Mouse (Mus musculus) limb, embryonic 12.5 days (tissue): ENCODE measurements around the gene Limch1. TPM values are rescaled to one million over a fixed set of nuclear protein-coding genes. Genes with fewer than 3 reads are reported as not detected.
A peak's percentile ranks its signal among the peaks of the same experiment; 100 is the strongest.

Experiments used
- ATAC-seq: fragments of 200-750 bp; cut with Nextera tagmentation; 2 replicates; pipeline ENCODE4 v1.8.0; 2017; ENCODE audit warnings: low read depth, moderate TSS enrichment; ENCODE audit not compliant: insufficient number of reproducible peaks, insufficient read depth, low FRiP score, low TSS enrichment
- H3K27ac ChIP-seq: fragments of 300-500 bp; sonication (generic); 2 replicates; pipeline ENCODE4 v1.5.1; 2016; ENCODE audit warnings: mild to moderate bottlenecking, moderate library complexity
- H3K27me3 ChIP-seq: fragments of 300-500 bp; sonication (generic); 2 replicates; pipeline ENCODE4 v1.6.1; 2016; ENCODE audit warnings: mild to moderate bottlenecking, moderate library complexity
- H3K36me3 ChIP-seq: fragments of 300-500 bp; sonication (generic); 2 replicates; pipeline ENCODE4 v1.6.1; 2016; ENCODE audit warnings: mild to moderate bottlenecking, moderate library complexity
- H3K4me1 ChIP-seq: fragments of 300-500 bp; sonication (generic); replicated peaks from 2 replicates; pipeline ENCODE4 v1.6.1; 2016
- H3K4me2 ChIP-seq: fragments of 300-500 bp; sonication (generic); 2 replicates; pipeline ENCODE4 v1.6.1; 2016; ENCODE audit warnings: mild to moderate bottlenecking, moderate library complexity
- H3K4me3 ChIP-seq: fragments of 300-500 bp; sonication (generic); replicated peaks from 2 replicates; pipeline ENCODE4 v1.5.1; 2016; ENCODE audit warnings: mild to moderate bottlenecking
- H3K9ac ChIP-seq: fragments of 300-500 bp; sonication (generic); replicated peaks from 2 replicates; pipeline ENCODE4 v1.6.1; 2016; ENCODE audit warnings: mild to moderate bottlenecking, moderate library complexity
- H3K9me3 ChIP-seq: fragments of 300-500 bp; sonication (generic); 2 replicates; pipeline ENCODE4 v1.6.1; 2016; ENCODE audit warnings: mild to moderate bottlenecking, moderate library complexity
- WGBS: fragments of 180-500 bp; shearing (Covaris S2); methylation state at CpG from one replicate; pipeline ENCODE4 v1.1.7; 2016; 5-methylcytosine and 5-hydroxymethylcytosine counted together
- polyA plus RNA-seq: library from polyadenylated mRNA; unstranded; fragments of >200 nt; fragmentation: Nextera tagmentation; extraction: Ambion mirVana; gene quantifications from 2 replicates; pipeline ENCODE4 v1.2.1, GENCODE M21; 2016

Limch1 gene
- polyA plus RNA-seq, 1 experiment from 2014 or later: 58.1 TPM

- Histone ChIP-seq H3K36me3 (peaks cover 8% of the 10 kb centered on the region; the same call in 1 of the 2 replicates), H3K4me3 (no peak overlapping the region), H3K27me3 (no peaks in the 10 kb centered on the region), H3K9ac (no peak overlapping the region), H3K27ac (no peak overlapping the region), H3K4me1 (peaks cover 18% of the 10 kb centered on the region), H3K9me3 (no peaks in the 10 kb centered on the region), H3K4me2 (no peak overlapping the region)
- WGBS: 88% methylated on average over 4 of the region's 4 CpGs
- ATAC-seq: no peak
Observed at GRCm38 (mm10) chr5:66980862-66981261, 235.2 kb downstream of the Limch1 start.

GRCm38 (mm10) chr5:66983104-66983503 is 237.5 kb downstream of the Limch1 start:
- Histone ChIP-seq H3K9ac (no peak overlapping the region), H3K27ac (0 out of 2 replicates have a peak overlapping the region, but pooled peaks have one; percentile 4), H3K27me3 (no peaks in the 10 kb centered on the region), H3K4me1 (peaks cover 18% of the 10 kb centered on the region), H3K4me2 (no peak overlapping the region), H3K4me3 (no peak overlapping the region), H3K9me3 (no peaks in the 10 kb centered on the region), H3K36me3 (0 out of 2 replicates have a peak, but pooled peaks cover 3% of the 10 kb centered on the region)
- no peak; the same call in 1 of the 2 replicates for ATAC-seq
- 23% methylated on average over 5 of the region's 5 CpGs for WGBS

GRCm38 (mm10) chr5:66988926-66989325 is 243.3 kb downstream of the Limch1 start:
- Histone ChIP-seq H3K9me3 (no peaks in the 10 kb centered on the region), H3K36me3 (0 out of 2 replicates have a peak, but pooled peaks cover 6% of the 10 kb centered on the region), H3K27me3 (no peaks in the 10 kb centered on the region; the same call in 1 of the 2 replicates), H3K4me1 (peaks cover 13% of the 10 kb centered on the region), H3K4me3 (no peak overlapping the region), H3K4me2 (no peak overlapping the region), H3K9ac (no peak overlapping the region), H3K27ac (no peak overlapping the region)
- WGBS: 71% methylated on average over 4 of the region's 4 CpGs
- ATAC-seq: no peak

- H3K36me3 ChIP-seq: 0 out of 2 replicates have a peak, but pooled peaks cover 6% of the 10 kb centered on the region
- H3K9me3 ChIP-seq: no peaks in the 10 kb centered on the region
- H3K4me2 ChIP-seq: no peak overlapping the region
- 88% methylated on average over 7 of the region's 7 CpGs for WGBS
- no peak overlapping the region for H3K9ac ChIP-seq
- H3K27me3 ChIP-seq: no peaks in the 10 kb centered on the region; the same call in 1 of the 2 replicates
- no peak overlapping the region for H3K27ac ChIP-seq
- no peak for ATAC-seq
- peaks cover 19% of the 10 kb centered on the region for H3K4me1 ChIP-seq
- no peak overlapping the region for H3K4me3 ChIP-seq
Observed at GRCm38 (mm10) chr5:66989531-66989930, 243.9 kb downstream of the Limch1 start.

GRCm38 (mm10) chr5:66992401-66992800 is 246.8 kb downstream of the Limch1 start:
- Histone ChIP-seq H3K9ac (no peak overlapping the region), H3K36me3 (0 out of 2 replicates have a peak, but pooled peaks cover 6% of the 10 kb centered on the region), H3K27ac (0 out of 2 replicates have a peak overlapping the region, but pooled peaks have one; percentile 45), H3K4me2 (no peak overlapping the region), H3K27me3 (no peaks in the 10 kb centered on the region; the same call in 1 of the 2 replicates), H3K9me3 (no peaks in the 10 kb centered on the region), H3K4me1 (peaks cover 41% of the 10 kb centered on the region), H3K4me3 (no peak overlapping the region)
- WGBS: 33% methylated on average over 7 of the region's 7 CpGs
- no peak for ATAC-seq

- no peak overlapping the region for H3K27ac ChIP-seq
- 23% methylated on average over 11 of the region's 11 CpGs for WGBS
- 0 out of 2 replicates have a peak, but pooled peaks cover 3% of the 10 kb centered on the region for H3K36me3 ChIP-seq
- no peak overlapping the region for H3K4me2 ChIP-seq
- no peak overlapping the region for H3K4me3 ChIP-seq
- peaks cover 48% of the 10 kb centered on the region for H3K4me1 ChIP-seq
- no peaks in the 10 kb centered on the region; the same call in 1 of the 2 replicates for H3K27me3 ChIP-seq
- no peak for ATAC-seq
- no peak overlapping the region for H3K9ac ChIP-seq
- no peaks in the 10 kb centered on the region for H3K9me3 ChIP-seq
Observed at GRCm38 (mm10) chr5:66993076-66993475, 247.4 kb downstream of the Limch1 start.

GRCm38 (mm10) chr5:66996124-66996523 is 250.5 kb downstream of the Limch1 start:
- Histone ChIP-seq H3K27me3 (peaks cover 4% of the 10 kb centered on the region; the same call in 1 of the 2 replicates), H3K36me3 (peaks cover 22% of the 10 kb centered on the region; the same call in 1 of the 2 replicates), H3K9ac (no peak overlapping the region), H3K27ac (peak overlapping the region; percentile 24; the same call in 1 of the 2 replicates), H3K4me1 (peaks cover 52% of the 10 kb centered on the region), H3K4me2 (peak overlapping the region; percentile 71; the same call in 1 of the 2 replicates), H3K4me3 (no peak overlapping the region), H3K9me3 (no peaks in the 10 kb centered on the region)
- WGBS: 2% methylated on average over 3 of the region's 3 CpGs
- ATAC-seq: no peak

GRCm38 (mm10) chr5:66996886-66997599 is 251.4 kb downstream of the Limch1 start:
- Histone ChIP-seq H3K27ac (peak overlapping the region; percentile 62), H3K27me3 (peaks cover 4% of the 10 kb centered on the region; the same call in 1 of the 2 replicates), H3K4me1 (peaks cover 52% of the 10 kb centered on the region), H3K9me3 (no peaks in the 10 kb centered on the region), H3K36me3 (peaks cover 25% of the 10 kb centered on the region; the same call in 1 of the 2 replicates), H3K4me2 (peak overlapping the region; percentile 71), H3K9ac (peak overlapping the region; percentile 56), H3K4me3 (peak overlapping the region; percentile 42)
- ATAC-seq: peak; percentile 82
- 2% methylated on average over 33 of the region's 33 CpGs for WGBS

- 9% methylated on average over 7 of the region's 7 CpGs for WGBS
- Histone ChIP-seq H3K4me3 (peak overlapping the region; percentile 42), H3K27ac (peak overlapping the region; percentile 62; the same call in 1 of the 2 replicates), H3K36me3 (peaks cover 29% of the 10 kb centered on the region), H3K27me3 (peaks cover 4% of the 10 kb centered on the region; the same call in 1 of the 2 replicates), H3K4me1 (peaks cover 49% of the 10 kb centered on the region), H3K4me2 (peak overlapping the region; percentile 71), H3K9ac (peak overlapping the region; percentile 56), H3K9me3 (no peaks in the 10 kb centered on the region)
- ATAC-seq: 0 out of 2 replicates have a peak, but pooled peaks have one; percentile 4
Observed at GRCm38 (mm10) chr5:66997600-66997930, 251.9 kb downstream of the Limch1 start.

- H3K27me3 ChIP-seq: peaks cover 4% of the 10 kb centered on the region; the same call in 1 of the 2 replicates
- WGBS: 73% methylated on average over 6 of the region's 6 CpGs
- H3K4me2 ChIP-seq: peak overlapping the region; percentile 10; the same call in 1 of the 2 replicates
Observed at GRCm38 (mm10) chr5:66998341-66998740, 252.7 kb downstream of the Limch1 start.

GRCm38 (mm10) chr5:67002346-67002745 is 256.7 kb downstream of the Limch1 start:
- Histone ChIP-seq H3K4me2 (no peak overlapping the region), H3K9ac (no peak overlapping the region), H3K4me3 (no peak overlapping the region), H3K4me1 (peaks cover 12% of the 10 kb centered on the region), H3K27me3 (peaks cover 4% of the 10 kb centered on the region; the same call in 1 of the 2 replicates), H3K36me3 (peaks cover 43% of the 10 kb centered on the region), H3K27ac (no peak overlapping the region), H3K9me3 (no peaks in the 10 kb centered on the region)
- WGBS: 87% methylated on average over 6 of the region's 6 CpGs
- no peak for ATAC-seq

More at GRCm38 (mm10) chr5:66998341-66998740, 252.7 kb downstream of the Limch1 start:
- Histone ChIP-seq H3K4me3 (no peak overlapping the region), H3K9ac (no peak overlapping the region), H3K4me1 (peaks cover 42% of the 10 kb centered on the region), H3K36me3 (peaks cover 33% of the 10 kb centered on the region), H3K9me3 (no peaks in the 10 kb centered on the region), H3K27ac (no peak overlapping the region)
- ATAC-seq: no peak
